Mouse (Mus musculus): ENCODE data around the gene Cadm4.

- no peak for TF ChIP-seq CTCF (conservative IDR thresholded peaks at IDR 0.05; ENCODE audit: low read length)
- TF ChIP-seq NANOG (IDR thresholded peaks at IDR 0.05; ENCODE audit: borderline replicate concordance, low read length): no peak
These were observed 1.5 kb upstream of the Cadm4 start for GRCm38 (mm10) chr7:24480121-24480941.

Measured in E14TG2a.4 (cell line).